Mouse (Mus musculus) adrenal gland, adult 8-10 months (tissue): Measurements from ENCODE around the gene Ints3. TPM values are rescaled to one million over a fixed set of nuclear protein-coding genes. Genes with fewer than 3 reads are reported as not detected.
"Not testable (repeated sequence)": the region's sequence is repeated elsewhere in the genome, so short reads cannot be mapped to it uniquely, and the experiment has no call there.

Experiments
- DNase-seq: peaks from one replicate; pipeline ENCODE4 v3.0.0; 2022
- total RNA-seq, 4 experiments: library from RNA; stranded (reverse); gene quantifications; 2 replicates each; pipeline ENCODE4 v1.2.4; 2022

Ints3 gene
- total RNA-seq, 4 experiments from 2014 or later = 107 to 119 (median 110) TPM

DNA sequence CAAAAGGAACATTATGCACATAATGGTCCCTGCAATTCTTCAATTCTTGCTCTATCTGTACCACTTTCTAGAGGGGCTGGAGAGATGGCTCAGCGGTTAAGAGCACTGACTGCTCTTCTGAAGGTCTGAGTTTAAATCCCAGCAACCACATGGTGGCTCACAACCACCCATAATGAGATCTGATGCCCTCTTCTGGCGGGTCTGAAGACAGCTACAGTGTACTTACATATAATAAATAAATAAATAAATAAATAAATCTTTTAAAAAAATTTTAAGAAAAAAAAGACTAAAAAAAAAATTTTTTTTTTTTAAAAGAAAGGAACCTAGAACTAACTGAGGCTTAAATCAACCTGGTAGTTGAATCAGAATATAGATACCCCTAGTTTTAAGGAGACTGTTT is 90.6 kb downstream of the Ints3 start:
- DNase-seq = not testable (repeated sequence)

Other genes with a start within 250 kb of the Ints3 start
- 1,000 to 10,000 TPM; 1,658 to 2,346 (median 2,053) TPM for gene Rps27, start 220.0 kb downstream of the Ints3 start, total RNA-seq
- gene Rab13, start 219.9 kb downstream of the Ints3 start, total RNA-seq = 10 to 100 TPM; 28.8 to 42.4 (median 34.9) TPM
- 10 to 100 TPM; 64.2 to 76.1 (median 70.4) TPM for gene Jtb, start 202.0 kb downstream of the Ints3 start, total RNA-seq
- 1 to 10 TPM in 1 of 4 experiments, under 1 TPM in 3; 0.35 to 1.3 (median 0.63) TPM for gene Creb3l4, start 190.1 kb downstream of the Ints3 start, total RNA-seq
- 100 to 1,000 TPM; 129 to 172 (median 151) TPM for gene Slc39a1, start 185.4 kb downstream of the Ints3 start, total RNA-seq
- gene Crtc2, start 179.5 kb downstream of the Ints3 start, total RNA-seq = 10 to 100 TPM; 43.5 to 73.2 (median 63.9) TPM
- gene Dennd4b, start 168.4 kb downstream of the Ints3 start, total RNA-seq = 10 to 100 TPM in 3 of 4 experiments, 1 to 10 TPM in 1; 9.2 to 14.5 (median 12.8) TPM
- gene Gatad2b, start 140.4 kb downstream of the Ints3 start, total RNA-seq = 10 to 100 TPM; 62.6 to 85.2 (median 71.6) TPM
- gene Slc27a3, start 43.7 kb downstream of the Ints3 start, total RNA-seq = 100 to 1,000 TPM; 132 to 297 (median 196) TPM
- gene Npr1, start 32.2 kb upstream of the Ints3 start, total RNA-seq = 100 to 1,000 TPM; 316 to 460 (median 368) TPM
- 10 to 100 TPM; 58.9 to 75.2 (median 67.3) TPM for gene Ilf2, start 42.5 kb upstream of the Ints3 start, total RNA-seq
- gene Snapin, start 57.4 kb upstream of the Ints3 start, total RNA-seq = 100 to 1,000 TPM in 1 of 4 experiments, 10 to 100 TPM in 3; 73.3 to 105 (median 83.4) TPM
- 100 to 1,000 TPM; 114 to 130 (median 125) TPM for gene Chtop, start 75.9 kb upstream of the Ints3 start, total RNA-seq
- gene S100a1, start 80.8 kb upstream of the Ints3 start, total RNA-seq = 100 to 1,000 TPM in 2 of 4 experiments, 10 to 100 TPM in 2; 80.7 to 112 (median 94.7) TPM
- gene S100a13, start 80.8 kb upstream of the Ints3 start, total RNA-seq = 10 to 100 TPM; 21.7 to 26.9 (median 23.4) TPM
- gene S100a14, start 93.2 kb upstream of the Ints3 start, total RNA-seq = 1 to 10 TPM in 2 of 4 experiments, under 1 TPM in 1, not detected in 1; 0.42 to 1.5 (median 1.2) TPM
- gene S100a16, start 103.6 kb upstream of the Ints3 start, total RNA-seq = 10 to 100 TPM; 39.0 to 54.8 (median 50.2) TPM
- not detected for gene S100a3, start 127.0 kb upstream of the Ints3 start, total RNA-seq
- gene S100a2, start 156.6 kb upstream of the Ints3 start, total RNA-seq = not detected
- gene Gm42674, start 168.3 kb upstream of the Ints3 start, total RNA-seq = not detected
- gene S100a4, start 170.1 kb upstream of the Ints3 start, total RNA-seq = 10 to 100 TPM in 2 of 4 experiments, 1 to 10 TPM in 2; 7.5 to 22.9 (median 12.5) TPM
- not detected for gene S100a5, start 174.9 kb upstream of the Ints3 start, total RNA-seq
- gene S100a6, start 179.3 kb upstream of the Ints3 start, total RNA-seq = 10 to 100 TPM; 57.0 to 92.3 (median 67.2) TPM
- gene S100a7a, start 220.4 kb upstream of the Ints3 start, total RNA-seq = under 1 TPM in 1 of 4 experiments, not detected in 3; 0.28 TPM
- 1 to 10 TPM in 3 of 4 experiments, under 1 TPM in 1; 0.58 to 2.3 (median 1.2) TPM for gene S100a8, start 235.4 kb upstream of the Ints3 start, total RNA-seq